Mouse (Mus musculus): ENCODE measurements around the gene Spire2.

DNA sequence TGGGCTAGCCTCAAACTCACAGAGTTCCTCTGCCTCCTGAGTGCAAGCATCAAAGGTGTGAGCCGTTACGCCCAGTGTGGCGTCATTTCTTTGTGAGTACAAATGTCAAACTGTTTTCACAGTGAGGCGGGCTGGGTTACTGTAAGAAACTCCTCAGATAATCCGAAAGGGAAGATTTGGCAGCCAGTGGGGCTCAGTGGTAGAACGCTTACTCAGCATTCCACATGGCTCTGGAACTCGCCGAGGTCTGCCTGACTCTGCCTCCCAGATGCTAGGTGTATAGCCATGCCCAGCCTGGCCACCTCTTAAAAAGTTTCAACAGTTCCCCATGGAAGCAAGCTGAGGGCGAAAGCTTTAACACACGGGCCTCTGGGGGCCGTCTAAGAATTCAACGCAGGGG, 19.6 kb downstream of the Spire2 start:
- no peak for TF ChIP-seq CTCF (conservative IDR thresholded peaks at IDR 0.05; ENCODE audit: low read length)
- TF ChIP-seq NANOG (IDR thresholded peaks at IDR 0.05; ENCODE audit: borderline replicate concordance, low read length) = no peak
- no peak for TF ChIP-seq POU5F1 (IDR thresholded peaks at IDR 0.05; ENCODE audit: borderline replicate concordance, low read length)

Data from E14TG2a.4 (cell line).